Mouse (Mus musculus): ENCODE results near the gene Xlr3b.
"Not testable (repeated sequence)": the region's sequence is repeated elsewhere in the genome, so short reads cannot be mapped to it uniquely, and the experiment has no call there.

Gene Xlr3b

GRCm38 (mm10) chrX:73191934-73192333, at the start of gene Xlr3b:
Gene Xlr3b, plus strand, starts transcription at chrX:73192207.
- not testable (repeated sequence) for DNase-seq (ENCODE audit: extremely low read depth, low read depth, low spot score)

GRCm38 (mm10) chrX:73143218-73143618, 48.8 kb upstream of the Xlr3b start:
- not testable (repeated sequence) for DNase-seq (ENCODE audit: extremely low read depth, low read depth, low spot score)

- DNase-seq (ENCODE audit: extremely low read depth, low read depth, low spot score), result not testable (repeated sequence)
These were observed 43.5 kb upstream of the Xlr3b start, which contains the start of gene Xlr5b for GRCm38 (mm10) chrX:73148496-73148895. Gene Xlr5b, plus strand, starts transcription at chrX:73148796.

- not testable (repeated sequence) for DNase-seq (ENCODE audit: extremely low read depth, low read depth, low spot score)
These were observed 42.7 kb upstream of the Xlr3b start, which contains the start of gene DXBay18 for GRCm38 (mm10) chrX:73149350-73149749. Gene DXBay18, minus strand, starts transcription at chrX:73149450.

GRCm38 (mm10) chrX:73176889-73177288, 15.1 kb upstream of the Xlr3b start, which contains the start of gene Spin2d:
Gene Spin2d, minus strand, starts transcription at chrX:73176989.
- DNase-seq (ENCODE audit: extremely low read depth, low read depth, low spot score), result not testable (repeated sequence)

DNA sequence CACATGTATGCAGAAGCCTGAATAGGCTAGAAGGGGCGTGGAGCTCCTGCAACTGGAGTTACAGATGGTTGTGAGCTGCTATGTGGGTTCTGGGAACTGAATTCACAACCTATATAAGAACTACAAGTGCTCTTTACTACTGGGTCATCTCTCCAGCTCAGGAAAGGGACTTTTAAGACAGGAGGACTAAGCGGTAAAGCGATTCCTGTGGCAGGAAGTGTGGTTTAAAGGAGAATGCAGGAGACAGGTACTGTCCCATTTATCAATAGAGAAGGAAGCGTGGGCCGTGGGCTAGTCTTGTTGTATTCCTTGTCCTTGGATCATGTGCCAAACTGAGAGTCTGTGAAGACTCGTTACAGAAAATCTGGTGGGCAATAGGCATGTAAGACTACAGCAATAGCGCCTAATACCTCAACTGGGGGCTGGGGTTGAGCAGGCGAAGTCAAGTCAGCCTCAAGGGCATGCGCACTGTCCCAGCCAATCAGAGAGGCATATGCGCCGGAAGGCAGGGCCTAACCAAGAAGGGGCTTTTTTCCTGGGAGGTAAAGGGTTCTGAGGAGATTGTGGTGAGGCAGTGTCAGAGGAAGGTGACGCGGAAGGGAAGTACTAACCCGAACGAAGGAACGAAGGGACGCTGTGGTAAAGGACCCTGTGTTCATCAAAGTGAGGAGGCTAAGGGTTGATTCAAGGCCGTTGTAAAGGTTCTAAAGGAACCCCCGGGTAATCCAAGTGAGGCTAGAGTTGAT, 22.0 kb downstream of the Xlr3b start, which contains the start of gene Xlr4b:
Gene Xlr4b (plus strand): TSS at position 515 of the 746 bp plus-strand sequence.
- not testable (repeated sequence) for DNase-seq (ENCODE audit: extremely low read depth, low read depth, low spot score)

DNA sequence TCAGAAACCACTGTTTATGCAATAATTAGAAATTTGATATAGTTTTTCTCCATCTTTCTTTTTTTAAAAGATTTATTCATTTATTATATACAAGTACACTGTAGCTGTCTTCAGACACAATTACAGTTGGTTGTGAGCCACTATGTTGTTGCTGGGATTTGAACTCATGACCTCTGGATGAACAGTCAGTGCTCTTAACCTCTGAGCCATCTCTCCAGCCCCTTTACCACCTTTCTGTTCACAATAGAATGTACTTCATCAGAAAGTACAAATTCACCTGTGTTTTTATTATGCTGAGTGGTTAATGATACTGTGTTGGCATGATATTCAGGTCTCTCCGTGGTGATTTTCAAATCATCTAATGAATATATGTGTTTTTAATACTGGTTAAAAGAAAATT, 33.4 kb downstream of the Xlr3b start:
- no peak for DNase-seq (ENCODE audit: extremely low read depth, low read depth, low spot score)

GRCm38 (mm10) chrX:73227914-73228605, 36.1 kb downstream of the Xlr3b start, which contains the start of gene F8a:
Gene F8a, plus strand, starts transcription at chrX:73228291.
- DNase-seq (ENCODE audit: extremely low read depth, low read depth, low spot score), result no peak

GRCm38 (mm10) chrX:73228606-73229214, 36.7 kb downstream of the Xlr3b start:
- DNase-seq (ENCODE audit: extremely low read depth, low read depth, low spot score), result no peak

DNA sequence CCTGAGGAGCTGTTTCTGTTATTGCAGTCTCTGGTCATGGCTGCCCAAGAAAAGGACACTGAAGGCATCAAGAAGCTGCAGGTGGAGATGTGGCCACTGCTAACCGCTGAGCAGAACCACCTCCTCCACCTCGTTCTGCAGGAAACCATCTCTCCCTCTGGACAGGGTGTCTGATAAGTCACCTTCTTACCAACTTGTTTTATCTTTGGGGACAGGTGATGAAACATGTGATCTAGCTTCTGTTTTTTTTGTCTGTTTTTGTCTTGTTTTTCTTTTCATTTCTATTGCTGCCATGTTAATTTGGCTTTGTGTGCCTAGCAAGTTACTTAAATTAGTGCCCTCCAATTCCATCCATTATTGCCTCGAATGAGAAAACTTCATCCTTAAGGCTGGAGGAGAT, 37.3 kb downstream of the Xlr3b start:
- DNase-seq (ENCODE audit: extremely low read depth, low read depth, low spot score), result no peak

- not testable (repeated sequence) for DNase-seq (ENCODE audit: extremely low read depth, low read depth, low spot score)
These were observed 50.9 kb downstream of the Xlr3b start, which contains the start of gene Xlr4c for GRCm38 (mm10) chrX:73242821-73243325. Gene Xlr4c, minus strand, starts transcription at chrX:73243130.

All from fat pad, adult 2 months (tissue).